Mouse (Mus musculus) kidney, embryonic 15.5 days (tissue): ENCODE measurements around the gene AW551984. TPM values are rescaled to one million over a fixed set of nuclear protein-coding genes. Genes with fewer than 3 reads are reported as not detected.
A peak's percentile ranks its signal among the peaks of the same experiment; 100 is the strongest.

Experiments
- ATAC-seq: fragments of 200-750 bp; cut with Nextera tagmentation; replicated peaks from 2 replicates; pipeline ENCODE4 v1.8.0; 2017; ENCODE audit warnings: moderate TSS enrichment; ENCODE audit not compliant: low FRiP score
- H3K27ac ChIP-seq: fragments of 300-500 bp; sonication (generic); 2 replicates; pipeline ENCODE4 v1.5.1; 2015; ENCODE audit warnings: mild to moderate bottlenecking, inconsistent platforms
- H3K27me3 ChIP-seq: fragments of 300-500 bp; sonication (generic); 2 replicates; pipeline ENCODE4 v1.6.1; 2015; ENCODE audit warnings: inconsistent platforms
- H3K36me3 ChIP-seq: fragments of 300-500 bp; sonication (generic); 2 replicates; pipeline ENCODE4 v1.6.1; 2015; ENCODE audit warnings: inconsistent platforms
- H3K4me1 ChIP-seq: fragments of 300-500 bp; sonication (generic); 2 replicates; pipeline ENCODE4 v1.6.1; 2015; ENCODE audit warnings: inconsistent platforms
- H3K4me2 ChIP-seq: fragments of 300-500 bp; sonication (generic); 2 replicates; pipeline ENCODE4 v1.6.1; 2015; ENCODE audit warnings: moderate library complexity, mild to moderate bottlenecking, inconsistent platforms
- H3K4me3 ChIP-seq: fragments of 300-500 bp; sonication (generic); replicated peaks from 2 replicates; pipeline ENCODE4 v1.5.1; 2015; ENCODE audit warnings: mild to moderate bottlenecking, inconsistent platforms
- H3K9ac ChIP-seq: fragments of 300-500 bp; sonication (generic); 2 replicates; pipeline ENCODE4 v1.6.1; 2015; ENCODE audit warnings: mild to moderate bottlenecking, inconsistent platforms
- H3K9me3 ChIP-seq: fragments of 300-500 bp; sonication (generic); replicated peaks from 2 replicates; pipeline ENCODE4 v1.6.1; 2016; ENCODE audit warnings: inconsistent platforms
- WGBS: fragments of 180-500 bp; shearing (Covaris S2); methylation state at CpG from one replicate; pipeline ENCODE4 v1.1.7; 2015; ENCODE audit warnings: mixed read lengths; 5-methylcytosine and 5-hydroxymethylcytosine counted together
- polyA plus RNA-seq: library from polyadenylated mRNA; unstranded; fragments of >200 nt; fragmentation: Nextera tagmentation; extraction: Ambion mirVana; gene quantifications from 2 replicates; pipeline ENCODE4 v1.2.1, GENCODE M21; 2015

The AW551984 gene
- polyA plus RNA-seq, result 22.0 and 23.4 TPM in 2 replicates

GRCm38 (mm10) chr9:39603999-39604453 is at the start of gene AW551984:
Gene AW551984 (minus strand): TSS chr9:39604403.
- Histone ChIP-seq H3K36me3 (no peaks in the 10 kb centered on the region), H3K9me3 (no peaks in the 10 kb centered on the region), H3K9ac (0 out of 2 replicates have a peak within 1 kb of the TSS, but pooled peaks have one; percentile 26), H3K27ac (0 out of 2 replicates have a peak within 1 kb of the TSS, but pooled peaks have one; percentile 52), H3K4me3 (peak within 1 kb of the TSS; percentile 45), H3K4me1 (peaks cover 13% of the 10 kb centered on the region; the same call in 1 of the 2 replicates), H3K27me3 (no peaks in the 10 kb centered on the region), H3K4me2 (peak within 1 kb of the TSS; percentile 81)
- peak; percentile 68 for ATAC-seq
- WGBS, result 0% methylated on average over 8 of the region's 8 CpGs

- no peak for ATAC-seq
- Histone ChIP-seq H3K9ac (no peak overlapping the region), H3K4me3 (no peak overlapping the region), H3K27ac (no peak overlapping the region), H3K9me3 (no peaks in the 10 kb centered on the region), H3K4me2 (no peak overlapping the region), H3K36me3 (no peaks in the 10 kb centered on the region), H3K4me1 (no peaks in the 10 kb centered on the region), H3K27me3 (no peaks in the 10 kb centered on the region)
- WGBS, result 88% methylated on average over 4 of the region's 4 CpGs
These were observed 43.2 kb upstream of the AW551984 start for GRCm38 (mm10) chr9:39647382-39647781.

- Histone ChIP-seq H3K9me3 (no peaks in the 10 kb centered on the region), H3K4me3 (no peak within 1 kb of the TSS), H3K36me3 (no peaks in the 10 kb centered on the region), H3K27me3 (no peaks in the 10 kb centered on the region), H3K27ac (no peak within 1 kb of the TSS), H3K4me2 (no peak within 1 kb of the TSS), H3K4me1 (no peaks in the 10 kb centered on the region), H3K9ac (no peak within 1 kb of the TSS)
- ATAC-seq, result no peak
These were observed 40.6 kb upstream of the AW551984 start, which contains the start of gene Olfr961 for GRCm38 (mm10) chr9:39644785-39645184. Gene Olfr961 (plus strand): TSS chr9:39645085.

- Histone ChIP-seq H3K36me3 (no peaks in the 10 kb centered on the region), H3K4me2 (no peak overlapping the region), H3K27me3 (no peaks in the 10 kb centered on the region), H3K27ac (no peak overlapping the region), H3K4me3 (no peak overlapping the region), H3K9me3 (no peaks in the 10 kb centered on the region), H3K4me1 (no peaks in the 10 kb centered on the region), H3K9ac (no peak overlapping the region)
- no peak for ATAC-seq
- 21% methylated on average over 4 of the region's 4 CpGs for WGBS
These were observed 29.9 kb upstream of the AW551984 start for GRCm38 (mm10) chr9:39633913-39634594.

- no peak overlapping the region for H3K9ac ChIP-seq
- no peak for ATAC-seq
- no peak overlapping the region for H3K4me3 ChIP-seq
- 83% methylated on average over 2 of the region's 2 CpGs for WGBS
- no peaks in the 10 kb centered on the region for H3K27me3 ChIP-seq
- H3K4me2 ChIP-seq, result no peak overlapping the region
- H3K36me3 ChIP-seq, result no peaks in the 10 kb centered on the region
- no peaks in the 10 kb centered on the region for H3K9me3 ChIP-seq
- no peaks in the 10 kb centered on the region for H3K4me1 ChIP-seq
- H3K27ac ChIP-seq, result no peak overlapping the region
These were observed 24.9 kb upstream of the AW551984 start for GRCm38 (mm10) chr9:39629069-39629468.

GRCm38 (mm10) chr9:39624711-39625110 is 20.5 kb upstream of the AW551984 start:
- peak; percentile 84 for ATAC-seq
- no peaks in the 10 kb centered on the region for H3K36me3 ChIP-seq

GRCm38 (mm10) chr9:39623783-39624182 is 19.6 kb upstream of the AW551984 start:
- WGBS, result 88% methylated on average over 3 of the region's 3 CpGs

More at GRCm38 (mm10) chr9:39624711-39625110, 20.5 kb upstream of the AW551984 start:
- no peaks in the 10 kb centered on the region for H3K27me3 ChIP-seq
- no peak overlapping the region for H3K4me3 ChIP-seq
- no peak overlapping the region for H3K4me2 ChIP-seq
- no peaks in the 10 kb centered on the region for H3K4me1 ChIP-seq
- no peak overlapping the region for H3K9ac ChIP-seq
- H3K27ac ChIP-seq, result no peak overlapping the region
- 11% methylated on average over 2 of the region's 2 CpGs for WGBS
- no peaks in the 10 kb centered on the region for H3K9me3 ChIP-seq

GRCm38 (mm10) chr9:39621073-39621472 is 16.9 kb upstream of the AW551984 start, which contains the start of gene Olfr960:
Gene Olfr960 (plus strand): TSS chr9:39621373.
- H3K4me1 ChIP-seq, result no peaks in the 10 kb centered on the region
- no peak for ATAC-seq
- no peak within 1 kb of the TSS for H3K4me2 ChIP-seq
- no peaks in the 10 kb centered on the region for H3K36me3 ChIP-seq
- H3K27me3 ChIP-seq, result no peaks in the 10 kb centered on the region
- no peak within 1 kb of the TSS for H3K9ac ChIP-seq
- H3K4me3 ChIP-seq, result no peak within 1 kb of the TSS
- H3K9me3 ChIP-seq, result no peaks in the 10 kb centered on the region
- WGBS, result 74% methylated on average over 1 of the region's 1 CpGs
- no peak within 1 kb of the TSS for H3K27ac ChIP-seq

More at GRCm38 (mm10) chr9:39623783-39624182, 19.6 kb upstream of the AW551984 start:
- Histone ChIP-seq H3K9me3 (no peaks in the 10 kb centered on the region), H3K4me2 (no peak overlapping the region), H3K36me3 (no peaks in the 10 kb centered on the region), H3K4me3 (no peak overlapping the region), H3K9ac (no peak overlapping the region), H3K27me3 (no peaks in the 10 kb centered on the region), H3K27ac (no peak overlapping the region), H3K4me1 (no peaks in the 10 kb centered on the region)
- no peak for ATAC-seq

GRCm38 (mm10) chr9:39611953-39612352 is 7.8 kb upstream of the AW551984 start:
- no peak overlapping the region for H3K9ac ChIP-seq
- H3K4me3 ChIP-seq, result no peak overlapping the region
- no peaks in the 10 kb centered on the region for H3K4me1 ChIP-seq
- H3K27ac ChIP-seq, result no peak overlapping the region
- H3K27me3 ChIP-seq, result no peaks in the 10 kb centered on the region
- no peaks in the 10 kb centered on the region for H3K36me3 ChIP-seq
- ATAC-seq, result no peak
- no peak overlapping the region for H3K4me2 ChIP-seq
- WGBS, result 72% methylated on average over 1 of the region's 1 CpGs
- no peaks in the 10 kb centered on the region for H3K9me3 ChIP-seq

GRCm38 (mm10) chr9:39610355-39610754 is 6.2 kb upstream of the AW551984 start, which contains the start of gene Olfr148:
Gene Olfr148 (plus strand): TSS chr9:39610655.
- H3K9me3 ChIP-seq, result no peaks in the 10 kb centered on the region
- no peaks in the 10 kb centered on the region for H3K36me3 ChIP-seq
- no peak for ATAC-seq
- H3K4me3 ChIP-seq, result no peak within 1 kb of the TSS
- H3K27me3 ChIP-seq, result no peaks in the 10 kb centered on the region
- H3K4me2 ChIP-seq, result no peak within 1 kb of the TSS
- H3K4me1 ChIP-seq, result no peaks in the 10 kb centered on the region
- 81% methylated on average over 3 of the region's 3 CpGs for WGBS
- no peak within 1 kb of the TSS for H3K27ac ChIP-seq
- H3K9ac ChIP-seq, result no peak within 1 kb of the TSS

GRCm38 (mm10) chr9:39608497-39608896 is 4.3 kb upstream of the AW551984 start:
- Histone ChIP-seq H3K9ac (no peak overlapping the region), H3K27ac (no peak overlapping the region), H3K27me3 (no peaks in the 10 kb centered on the region), H3K4me1 (peaks cover 8% of the 10 kb centered on the region; the same call in 1 of the 2 replicates), H3K4me3 (no peak overlapping the region), H3K4me2 (no peak overlapping the region), H3K36me3 (no peaks in the 10 kb centered on the region), H3K9me3 (no peaks in the 10 kb centered on the region)
- ATAC-seq, result no peak; the same call in 1 of the 2 replicates

GRCm38 (mm10) chr9:39603333-39603845 is 814 bp downstream of the AW551984 start:
- Histone ChIP-seq H3K4me2 (peak overlapping the region; percentile 81), H3K4me3 (peak overlapping the region; percentile 45), H3K36me3 (no peaks in the 10 kb centered on the region), H3K9me3 (no peaks in the 10 kb centered on the region), H3K27me3 (no peaks in the 10 kb centered on the region), H3K27ac (0 out of 2 replicates have a peak overlapping the region, but pooled peaks have one; percentile 48), H3K9ac (0 out of 2 replicates have a peak overlapping the region, but pooled peaks have one; percentile 26), H3K4me1 (peaks cover 13% of the 10 kb centered on the region; the same call in 1 of the 2 replicates)
- peak; percentile 90 for ATAC-seq
- WGBS, result under 1% methylated on average over 9 of the region's 9 CpGs
